Mouse (Mus musculus) heart, postnatal 0 days (tissue): ENCODE results near the gene Pdcd1.

ENCODE experiments used
- CTCF ChIP-seq: IDR thresholded peaks from 2 replicates; pipeline ENCODE4 v1.5.1; 2016; ENCODE audit warnings: antibody characterized with exemption, control low read depth, low read depth
- EP300 ChIP-seq: IDR thresholded peaks from 2 replicates; pipeline ENCODE4 v1.6.1; 2016; ENCODE audit warnings: antibody characterized with exemption, low read depth

GRCm38 (mm10) chr1:93988786-93989185 is 63.6 kb downstream of the Pdcd1 start:
- peak; percentile 39 for TF ChIP-seq CTCF
- TF ChIP-seq EP300 = no peak
